Mouse (Mus musculus) cerebellum, adult 2 months (tissue): ENCODE data around the gene Gm42906. TPM values are rescaled to one million over a fixed set of nuclear protein-coding genes. Genes with fewer than 3 reads are reported as not detected.

Experiments
- DNase-seq, 2 experiments: peaks; one replicate each; pipeline ENCODE4 v3.0.0; 2021
- H3K27ac ChIP-seq: fragments of 200-500 bp; 2 replicates; pipeline ENCODE4 v1.5.1; 2012; ENCODE audit warnings: low read length, control low read depth, inconsistent platforms; ENCODE audit not compliant: insufficient read depth
- H3K27me3 ChIP-seq: fragments of 200-500 bp; 2 replicates; pipeline ENCODE4 v1.6.1; 2012; ENCODE audit warnings: inconsistent platforms, mild to moderate bottlenecking, low read length, moderate library complexity; ENCODE audit not compliant: control insufficient read depth, insufficient read depth
- H3K4me1 ChIP-seq: fragments of 200-500 bp; 2 replicates; pipeline ENCODE4 v1.6.1; 2011; ENCODE audit warnings: low read length; ENCODE audit not compliant: control insufficient read depth, insufficient read depth
- H3K4me3 ChIP-seq: fragments of 200-500 bp; replicated peaks from 2 replicates; pipeline ENCODE3; 2011; ENCODE audit warnings: mild to moderate bottlenecking, low read depth, low read length, control low read depth; ENCODE audit not compliant: insufficient read depth
- CTCF ChIP-seq: fragments of 200-500 bp; IDR thresholded peaks from 2 replicates; pipeline ENCODE4 v1.5.1; 2011; ENCODE audit warnings: low read depth, mild to moderate bottlenecking, control low read depth, low read length, moderate library complexity, borderline replicate concordance; ENCODE audit not compliant: insufficient read depth
- POLR2A ChIP-seq: fragments of 200-500 bp; IDR thresholded peaks from 2 replicates; pipeline ENCODE4 v1.6.1; 2011; ENCODE audit warnings: low read length, control low read depth, borderline replicate concordance; ENCODE audit not compliant: insufficient read depth
- WGBS: fragments of 180-500 bp; shearing (Covaris S2); methylation state at CpG from one replicate; pipeline ENCODE4 v1.1.7; 2018; 5-methylcytosine and 5-hydroxymethylcytosine counted together
- polyA plus RNA-seq: library from polyadenylated mRNA; depleted of rRNA; stranded (reverse); fragments of >200 nt; gene quantifications from 2 replicates; pipeline ENCODE4 v1.2.3, GENCODE M21; 2012

The Gm42906 gene
- polyA plus RNA-seq, 1 experiment, result not detected

DNA sequence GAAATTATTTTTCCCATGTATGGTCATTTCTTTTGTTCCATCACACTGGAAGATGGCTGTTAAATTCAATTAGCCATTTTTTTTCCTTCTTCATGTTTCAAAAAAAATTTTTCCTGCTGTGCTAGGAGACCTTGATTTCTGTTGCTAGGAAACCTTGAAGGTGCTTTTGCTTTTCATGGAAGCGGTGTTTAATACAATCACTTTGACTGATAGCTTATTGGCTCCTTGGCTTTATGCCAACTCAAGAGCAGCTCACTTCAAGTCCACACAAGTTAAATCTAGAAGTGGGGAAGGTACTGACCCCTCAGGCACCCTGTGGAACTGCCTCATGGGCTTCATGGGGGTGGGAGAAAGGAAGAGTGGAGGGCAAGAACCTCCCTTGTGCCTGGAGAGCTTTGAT is 38.1 kb downstream of the Gm42906 start:
- whole genome bisulfite sequencing, result 38% methylated on average over 1 of the region's 1 CpGs

DNA sequence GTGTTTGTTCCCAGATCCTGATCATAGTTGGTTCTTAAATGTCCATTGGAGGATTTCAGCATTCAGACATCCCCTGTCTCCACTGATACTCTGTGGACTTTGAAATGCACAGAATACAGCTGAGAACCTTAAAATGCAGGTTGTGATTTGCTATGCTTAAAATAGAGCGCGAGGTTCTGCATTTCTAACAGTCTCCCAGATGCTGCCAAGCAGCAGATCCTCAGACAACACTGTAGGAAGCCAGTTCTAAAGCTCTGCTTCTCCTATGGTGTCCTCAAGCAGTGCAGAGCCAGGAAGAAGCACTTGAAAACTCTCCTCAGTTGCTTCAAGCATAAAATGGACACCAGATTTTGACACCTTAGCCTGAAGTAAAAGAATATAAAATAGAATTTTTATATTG is 48.1 kb downstream of the Gm42906 start:
- no peak for TF ChIP-seq POLR2A
- Histone ChIP-seq H3K4me3 (no peak overlapping the region), H3K4me1 (no peaks in the 10 kb centered on the region), H3K27ac (no peak overlapping the region), H3K27me3 (no peaks in the 10 kb centered on the region)
- DNase-seq, result no peak
- WGBS, result 70% methylated on average over 2 of the region's 2 CpGs

More for the DNA sequence above, 38.1 kb downstream of the Gm42906 start:
- no peak overlapping the region for H3K27ac ChIP-seq
- no peaks in the 10 kb centered on the region for H3K27me3 ChIP-seq
- DNase-seq, result no peak
- no peaks in the 10 kb centered on the region for H3K4me1 ChIP-seq
- TF ChIP-seq POLR2A (no peak), CTCF (no peak)
- no peak overlapping the region for H3K4me3 ChIP-seq

DNA sequence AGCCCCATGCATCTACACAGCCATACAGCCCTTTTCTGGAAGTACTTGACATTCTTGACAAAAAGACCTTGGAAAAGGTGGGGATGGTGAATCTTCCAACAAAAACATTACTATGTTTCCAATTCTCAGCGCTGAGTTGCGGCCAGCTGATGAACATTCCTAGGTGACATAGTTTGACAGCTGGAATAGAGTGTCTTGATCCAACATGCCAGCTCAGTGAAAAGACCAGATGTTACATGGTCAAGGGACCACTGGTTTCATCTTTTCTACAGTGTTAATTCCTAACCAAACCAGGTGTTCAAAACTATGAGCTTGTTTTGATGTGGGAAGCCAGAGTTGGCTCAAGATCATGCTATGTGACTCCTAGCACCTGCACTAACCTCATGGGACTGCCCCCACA is 48.8 kb downstream of the Gm42906 start:
- no peak overlapping the region for H3K4me3 ChIP-seq
- H3K4me1 ChIP-seq, result no peaks in the 10 kb centered on the region
- WGBS, result 80% methylated on average over 2 of the region's 2 CpGs
- no peak for TF ChIP-seq CTCF
- no peak for TF ChIP-seq POLR2A
- no peaks in the 10 kb centered on the region for H3K27me3 ChIP-seq
- DNase-seq, result no peak
- H3K27ac ChIP-seq, result no peak overlapping the region

DNA sequence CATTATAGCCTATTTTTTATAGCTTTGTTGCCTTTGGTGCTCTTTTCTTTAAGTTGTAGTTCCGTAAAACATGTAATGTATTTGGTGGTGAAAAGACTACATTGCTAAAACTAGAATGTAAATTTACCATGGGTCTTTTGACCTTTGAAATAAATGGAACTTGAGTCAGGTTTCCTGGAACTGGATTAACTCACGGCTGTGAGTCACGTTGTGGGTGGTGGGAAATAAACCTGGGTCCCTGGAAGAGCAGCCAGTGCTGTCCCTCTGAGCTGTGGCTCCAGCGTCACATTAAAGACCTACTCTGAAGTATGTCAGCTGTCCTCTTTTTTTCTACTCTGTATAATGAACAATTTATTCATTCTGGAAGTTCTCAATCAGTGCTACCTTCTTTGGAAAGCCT is 51.0 kb downstream of the Gm42906 start:
- H3K27me3 ChIP-seq, result no peaks in the 10 kb centered on the region
- WGBS, result 87% methylated on average over 4 of the region's 4 CpGs
- H3K4me1 ChIP-seq, result no peaks in the 10 kb centered on the region
- no peak overlapping the region for H3K27ac ChIP-seq
- no peak for TF ChIP-seq CTCF
- no peak for TF ChIP-seq POLR2A
- DNase-seq, result no peak
- no peak overlapping the region for H3K4me3 ChIP-seq

DNA sequence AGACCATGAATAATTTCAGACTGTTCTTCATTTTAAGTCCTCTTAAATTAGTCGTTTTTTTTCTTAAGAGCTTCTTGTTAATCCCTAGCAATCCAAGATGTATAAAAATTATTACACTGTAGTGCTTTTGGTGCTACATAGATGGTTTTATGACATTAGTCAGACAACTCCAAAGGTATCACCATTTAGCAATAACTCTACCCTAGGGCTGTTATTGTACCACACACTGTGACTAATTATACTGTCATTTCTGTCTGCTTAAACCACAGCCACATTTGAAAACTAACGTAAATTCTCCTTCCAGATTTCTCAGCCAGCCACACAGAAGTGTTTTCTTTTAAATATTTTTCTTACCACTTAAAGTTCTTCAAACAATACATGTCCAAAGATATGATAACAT is 53.1 kb downstream of the Gm42906 start:
- H3K27me3 ChIP-seq, result no peaks in the 10 kb centered on the region
- 61% methylated on average over 2 of the region's 2 CpGs for WGBS
- H3K4me1 ChIP-seq, result no peaks in the 10 kb centered on the region
- TF ChIP-seq CTCF, result no peak
- H3K27ac ChIP-seq, result no peak overlapping the region
- no peak for DNase-seq
- H3K4me3 ChIP-seq, result no peak overlapping the region

DNA sequence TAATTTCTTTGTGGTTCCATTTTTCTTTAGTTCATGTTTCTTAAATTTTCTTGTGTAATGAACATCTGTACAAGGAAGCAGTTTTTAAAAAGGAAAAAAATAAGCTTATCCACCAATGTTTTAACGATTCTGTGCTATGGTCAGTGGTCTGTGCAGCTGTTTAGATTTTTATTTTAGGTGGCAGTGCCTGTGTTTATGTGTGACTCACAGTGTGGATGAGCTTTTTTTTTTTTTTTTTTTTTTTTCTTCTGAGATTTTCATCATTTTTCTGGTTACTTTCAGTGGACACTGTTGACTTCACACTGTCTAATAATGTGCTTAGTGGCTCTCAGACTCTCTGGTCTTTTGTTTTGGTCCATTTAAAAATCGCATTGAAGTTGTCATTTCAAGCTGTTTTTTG is 56.8 kb downstream of the Gm42906 start:
- TF ChIP-seq CTCF, result no peak
- no peak for TF ChIP-seq POLR2A
- Histone ChIP-seq H3K27me3 (no peaks in the 10 kb centered on the region), H3K4me1 (no peaks in the 10 kb centered on the region), H3K4me3 (no peak overlapping the region), H3K27ac (no peak overlapping the region)
- DNase-seq, result no peak
- WGBS, result 78% methylated on average over 2 of the region's 2 CpGs

DNA sequence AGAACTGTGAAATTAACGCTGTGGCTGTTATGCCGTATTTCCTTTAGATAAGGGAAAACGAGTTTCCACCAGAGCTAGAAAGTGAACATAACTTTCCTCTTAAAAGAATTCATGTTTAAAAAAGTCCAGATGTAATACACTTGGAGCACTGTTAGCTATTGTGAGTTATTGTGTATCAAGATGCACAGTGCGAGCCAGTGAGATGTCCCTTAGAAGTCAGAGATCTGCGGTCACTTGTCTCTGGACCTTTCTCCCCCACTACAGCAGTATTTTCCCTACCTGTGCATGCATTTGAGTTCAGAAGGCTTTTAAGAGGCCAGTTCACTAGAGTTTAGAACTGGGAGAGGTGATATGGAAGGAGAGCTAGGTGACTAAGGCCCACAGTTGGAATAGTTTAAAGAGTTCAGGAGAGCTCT is 58.6 kb downstream of the Gm42906 start:
- WGBS, result 49% methylated on average over 5 of the region's 5 CpGs
- TF ChIP-seq POLR2A, result no peak
- no peak for TF ChIP-seq CTCF
- peak in 1 of 2 experiments; percentile 20 for DNase-seq
- no peaks in the 10 kb centered on the region for H3K27me3 ChIP-seq
- H3K4me1 ChIP-seq, result no peaks in the 10 kb centered on the region
- peak overlapping the region; percentile 84 for H3K4me3 ChIP-seq
- H3K27ac ChIP-seq, result peak overlapping the region; percentile 92; the same call in 1 of the 2 replicates

DNA sequence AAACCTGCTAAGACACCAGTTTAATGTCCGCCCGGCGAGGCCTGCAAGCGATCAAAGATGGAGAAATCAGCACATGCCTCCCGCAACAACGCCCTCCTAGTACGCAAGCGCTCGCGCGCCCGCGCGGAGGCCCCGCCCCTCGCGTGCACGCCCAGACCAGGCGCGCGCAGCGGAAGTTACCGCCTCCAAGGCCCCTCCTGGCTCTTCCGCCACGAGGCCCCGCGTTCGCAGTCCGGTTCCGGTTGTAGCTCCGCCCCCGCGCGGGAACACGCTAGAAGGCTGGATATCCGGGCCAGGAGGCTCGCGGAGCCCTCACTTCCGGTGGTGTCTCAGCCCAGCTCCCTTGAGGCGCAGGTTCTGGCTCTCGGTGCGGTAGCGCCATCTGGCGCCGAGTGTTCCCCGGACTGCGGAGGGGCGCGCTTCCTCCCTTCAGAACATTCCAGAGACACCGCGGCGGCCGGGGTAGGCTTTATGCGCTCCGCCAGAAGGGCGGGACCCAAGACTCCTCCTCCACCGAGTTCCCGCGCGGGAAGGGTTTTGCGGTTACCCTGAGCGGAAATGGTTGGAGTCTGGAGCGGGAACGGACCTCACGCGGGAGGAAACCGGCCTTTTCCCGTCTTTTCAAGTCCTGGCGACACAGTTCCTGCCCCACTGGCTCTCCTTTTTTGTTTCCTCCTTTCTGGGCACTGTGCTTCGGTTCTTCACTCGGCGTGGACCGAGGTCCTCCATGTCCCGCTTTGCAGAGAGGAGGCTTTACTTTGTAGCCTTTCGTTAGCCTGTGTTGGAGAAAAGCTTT is 59.4 kb downstream of the Gm42906 start:
- H3K4me3 ChIP-seq, result peak overlapping the region; percentile 84
- no peaks in the 10 kb centered on the region for H3K27me3 ChIP-seq
- WGBS, result under 1% methylated on average over 75 of the region's 75 CpGs
- TF ChIP-seq CTCF (peak; percentile 61; the same call in 1 of the 2 replicates), POLR2A (peak; percentile 97; the same call in 1 of the 2 replicates)
- no peaks in the 10 kb centered on the region for H3K4me1 ChIP-seq
- peak; percentile 100 for DNase-seq
- H3K27ac ChIP-seq, result peak overlapping the region; percentile 92
